Mouse (Mus musculus) kidney, postnatal 0 days (tissue): ENCODE results near the gene Usp2. TPM values are rescaled to one million over a fixed set of nuclear protein-coding genes. Genes with fewer than 3 reads are reported as not detected.

Source experiments
- ATAC-seq: fragments of 200-750 bp; cut with Nextera tagmentation; replicated peaks from 2 replicates; pipeline ENCODE4 v1.8.0; 2017; ENCODE audit warnings: low read depth, moderate number of reproducible peaks, moderate TSS enrichment, moderate library complexity; ENCODE audit not compliant: low FRiP score
- DNase-seq: peaks from one replicate; pipeline ENCODE4 v3.0.0-alpha.2; 2016; ENCODE audit warnings: low spot score
- H3K27ac ChIP-seq: fragments of 300-500 bp; sonication (generic); 2 replicates; pipeline ENCODE4 v1.5.1; 2014; ENCODE audit warnings: mild to moderate bottlenecking
- H3K27me3 ChIP-seq: fragments of 300-500 bp; sonication (generic); 2 replicates; pipeline ENCODE4 v1.6.1; 2014; ENCODE audit warnings: low read length, mixed read lengths; ENCODE audit not compliant: insufficient read depth
- H3K36me3 ChIP-seq: fragments of 300-500 bp; sonication (generic); 2 replicates; pipeline ENCODE4 v1.6.1; 2014; ENCODE audit warnings: low read length, mixed read lengths; ENCODE audit not compliant: insufficient read depth
- H3K4me1 ChIP-seq: fragments of 300-500 bp; sonication (generic); replicated peaks from 2 replicates; pipeline ENCODE4 v1.6.1; 2014; ENCODE audit warnings: antibody characterized with exemption, low read length, mixed read lengths; ENCODE audit not compliant: insufficient read depth
- H3K4me2 ChIP-seq: fragments of 300-500 bp; sonication (generic); 2 replicates; pipeline ENCODE4 v1.6.1; 2014; ENCODE audit warnings: mild to moderate bottlenecking, low read length, moderate library complexity, mixed read lengths
- H3K4me3 ChIP-seq: fragments of 300-500 bp; sonication (generic); replicated peaks from 2 replicates; pipeline ENCODE4 v1.5.1; 2014; ENCODE audit warnings: low read depth, low read length
- H3K9ac ChIP-seq: fragments of 300-500 bp; sonication (generic); 2 replicates; pipeline ENCODE4 v1.6.1; 2014; ENCODE audit warnings: low read depth, low read length
- H3K9me3 ChIP-seq: fragments of 300-500 bp; sonication (generic); replicated peaks from 2 replicates; pipeline ENCODE4 v1.6.1; 2016; ENCODE audit warnings: low read length, inconsistent platforms, mixed read lengths
- CTCF ChIP-seq: IDR thresholded peaks from 2 replicates; pipeline ENCODE4 v1.5.1; 2016; ENCODE audit warnings: antibody characterized with exemption, low read depth, mild to moderate bottlenecking, moderate library complexity
- WGBS: fragments of 180-500 bp; shearing (Covaris S2); extraction: QIAGEN DNeasy Blood & Tissue Kit; methylation state at CpG from one replicate; pipeline ENCODE4 v1.1.7; 2014; 5-methylcytosine and 5-hydroxymethylcytosine counted together
- polyA plus RNA-seq: library from polyadenylated mRNA; unstranded; fragments of >200 nt; fragmentation: Nextera tagmentation; extraction: Ambion mirVana; gene quantifications from 2 replicates; pipeline ENCODE4 v1.2.1, GENCODE M21; 2015

Gene Usp2
- polyA plus RNA-seq, 1 experiment from 2014 or later: 62.9 TPM

DNA sequence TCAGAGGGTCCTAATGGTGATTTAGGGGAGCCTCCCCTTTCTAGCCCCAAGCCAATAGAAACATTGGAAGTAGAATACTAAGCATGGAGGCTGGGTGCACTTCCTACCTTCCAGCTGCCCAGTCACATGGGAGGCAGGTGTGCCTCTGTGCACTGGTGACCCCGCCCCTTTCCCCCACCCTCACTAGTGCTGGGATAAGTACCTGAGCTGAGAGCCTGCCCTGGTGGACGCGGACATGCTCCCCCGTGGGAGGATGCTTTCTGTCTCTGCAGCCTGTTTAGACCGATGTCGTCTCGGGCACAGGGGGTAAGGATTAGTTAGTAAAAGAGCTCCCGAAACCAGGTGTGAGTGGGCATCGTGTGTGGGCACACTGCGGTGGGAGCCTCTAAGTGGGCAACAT is 20.1 kb downstream of the Usp2 start:
- Histone ChIP-seq H3K4me3 (peak overlapping the region; percentile 14; the same call in 1 of the 2 replicates), H3K27me3 (no peaks in the 10 kb centered on the region), H3K4me1 (peaks cover 26% of the 10 kb centered on the region), H3K4me2 (peak overlapping the region; percentile 79), H3K9me3 (no peaks in the 10 kb centered on the region), H3K36me3 (peaks cover 10% of the 10 kb centered on the region; the same call in 1 of the 2 replicates), H3K27ac (peak overlapping the region; percentile 47; the same call in 1 of the 2 replicates), H3K9ac (peak overlapping the region; percentile 18; the same call in 1 of the 2 replicates)
- ATAC-seq (0 out of 2 replicates have a peak, but pooled peaks have one; percentile 21), DNase-seq (no peak)
- no peak for TF ChIP-seq CTCF
- WGBS: 42% methylated on average over 10 of the region's 10 CpGs

DNA sequence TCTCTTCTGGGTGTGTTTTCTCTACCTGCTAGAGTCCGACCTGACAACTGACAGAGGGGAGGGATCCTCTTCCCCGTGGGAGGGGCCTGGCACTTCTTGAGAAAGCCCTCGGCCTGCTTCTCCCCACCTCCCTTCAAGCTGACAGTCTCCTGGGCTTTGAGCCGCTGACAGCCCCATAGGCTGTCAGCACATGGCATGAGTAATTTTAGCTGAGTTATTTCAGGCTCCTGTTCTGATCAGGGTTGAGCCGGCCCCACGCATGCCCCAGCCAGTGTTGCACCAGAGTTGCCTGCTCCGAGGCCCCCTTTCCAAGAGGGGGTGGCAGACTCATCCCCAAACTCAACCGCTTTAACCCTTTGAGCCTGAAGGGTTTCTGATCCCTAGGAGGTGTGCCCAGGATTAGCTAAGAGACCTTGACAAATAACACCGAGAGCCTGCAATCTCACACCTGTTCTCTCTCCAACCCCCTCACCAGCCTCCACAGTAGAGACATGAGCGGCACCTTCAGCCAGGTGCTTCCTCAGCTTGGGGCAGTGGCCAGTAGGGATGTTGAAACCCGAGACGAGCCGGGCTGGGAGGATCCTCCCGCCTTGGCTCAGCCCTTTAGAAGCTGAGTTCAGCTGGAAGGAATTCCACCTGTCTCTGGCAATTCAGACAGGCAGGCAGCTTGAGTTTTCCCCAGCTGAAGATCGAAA is 21.1 kb downstream of the Usp2 start:
- peak overlapping the region; percentile 79 for H3K4me2 ChIP-seq
- 15% methylated on average over 15 of the region's 15 CpGs for WGBS
- TF ChIP-seq CTCF: no peak
- 0 out of 2 replicates have a peak overlapping the region, but pooled peaks have one; percentile 5 for H3K4me3 ChIP-seq
- peak overlapping the region; percentile 40; the same call in 1 of the 2 replicates for H3K9ac ChIP-seq
- peaks cover 15% of the 10 kb centered on the region; the same call in 1 of the 2 replicates for H3K36me3 ChIP-seq
- H3K27ac ChIP-seq: peak overlapping the region; percentile 47; the same call in 1 of the 2 replicates
- H3K27me3 ChIP-seq: no peaks in the 10 kb centered on the region
- no peaks in the 10 kb centered on the region for H3K9me3 ChIP-seq
- H3K4me1 ChIP-seq: peaks cover 26% of the 10 kb centered on the region
- no peak for ATAC-seq
- DNase-seq: no peak

DNA sequence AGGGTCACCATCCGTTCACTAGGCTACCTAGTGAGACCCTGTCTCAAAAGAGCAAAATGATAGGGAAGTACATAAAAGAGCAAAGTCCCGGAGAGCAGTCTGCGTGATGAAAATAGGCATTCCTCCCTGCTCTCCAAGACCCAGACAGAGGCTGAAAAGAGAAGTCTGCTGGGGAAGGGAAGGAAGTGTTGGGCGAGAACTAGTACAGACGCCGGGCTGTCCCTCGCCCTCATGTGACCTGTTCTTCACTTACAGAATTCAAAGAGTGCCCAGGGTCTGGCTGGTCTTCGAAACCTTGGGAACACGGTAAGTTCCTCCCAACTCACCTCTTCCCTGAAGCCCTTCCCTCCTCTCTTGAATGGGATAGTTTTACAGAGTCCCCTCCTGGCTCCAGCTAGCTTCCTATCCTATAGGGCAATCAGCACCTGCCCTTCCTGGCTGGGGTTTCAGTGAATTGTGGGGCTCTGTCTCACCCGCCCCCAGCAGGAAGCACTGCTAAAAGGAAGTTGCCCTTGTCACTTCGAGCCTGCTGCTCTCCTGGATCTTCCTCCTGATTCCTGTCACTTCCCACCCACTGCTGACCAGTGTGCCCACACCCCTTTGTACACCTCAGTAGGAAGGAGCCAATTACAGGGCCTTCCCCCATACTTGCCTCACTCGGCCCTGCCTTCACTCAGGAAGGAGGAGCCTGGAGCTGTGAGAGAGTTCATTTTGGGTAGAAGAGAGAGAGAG is 22.2 kb downstream of the Usp2 start:
- H3K9ac ChIP-seq: no peak overlapping the region
- no peak overlapping the region for H3K27ac ChIP-seq
- WGBS: 56% methylated on average over 12 of the region's 12 CpGs
- H3K27me3 ChIP-seq: no peaks in the 10 kb centered on the region
- no peak overlapping the region for H3K4me2 ChIP-seq
- H3K4me3 ChIP-seq: no peak overlapping the region
- no peak for ATAC-seq
- H3K36me3 ChIP-seq: peaks cover 22% of the 10 kb centered on the region; the same call in 1 of the 2 replicates
- no peak for TF ChIP-seq CTCF
- peaks cover 17% of the 10 kb centered on the region for H3K4me1 ChIP-seq
- DNase-seq: no peak
- H3K9me3 ChIP-seq: no peaks in the 10 kb centered on the region

DNA sequence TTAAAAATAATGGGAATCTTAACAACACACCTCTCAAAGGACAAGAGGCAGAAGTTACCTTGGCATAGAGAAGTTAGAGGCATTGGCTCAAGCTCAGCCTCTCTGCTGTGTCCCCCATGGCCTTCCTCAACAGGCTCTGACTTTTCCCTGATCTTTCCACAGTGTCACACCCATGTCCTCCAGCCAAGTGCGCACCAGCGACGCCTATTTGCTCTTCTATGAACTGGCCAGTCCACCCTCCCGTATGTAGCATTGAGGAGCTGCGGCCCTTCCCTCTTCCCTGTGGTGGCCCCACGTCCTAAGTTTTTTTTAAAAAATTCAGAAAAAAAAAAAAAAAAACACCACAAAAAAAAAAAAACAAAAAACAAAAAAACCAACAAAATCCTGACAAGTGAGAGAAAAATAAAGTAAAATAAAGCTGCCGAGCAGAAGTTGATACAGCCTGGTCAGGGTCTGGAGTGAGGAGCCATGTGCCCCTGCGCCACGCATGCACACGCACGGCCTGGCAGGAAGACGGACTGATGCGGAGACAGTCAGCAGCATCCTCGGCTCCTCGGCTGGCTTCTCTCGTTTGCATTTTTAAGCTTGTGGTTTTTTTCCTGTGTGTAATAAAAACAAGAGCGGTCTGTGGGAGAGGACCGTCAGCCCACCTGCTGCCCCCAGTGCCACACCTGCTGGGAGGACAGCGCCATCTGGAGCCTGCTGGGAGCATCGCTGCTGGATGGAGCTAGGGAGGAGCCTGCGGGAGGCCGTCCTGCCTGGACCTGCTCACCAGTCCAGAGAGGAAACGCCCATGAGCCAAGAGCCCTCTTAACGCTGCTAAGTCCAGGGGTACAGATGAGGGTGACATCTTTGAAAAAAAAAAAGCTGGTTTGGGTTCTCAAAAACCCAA is 27.0 kb downstream of the Usp2 start:
- Histone ChIP-seq H3K27me3 (no peaks in the 10 kb centered on the region), H3K27ac (no peak overlapping the region), H3K4me2 (no peak overlapping the region), H3K36me3 (peaks cover 22% of the 10 kb centered on the region; the same call in 1 of the 2 replicates), H3K9me3 (no peaks in the 10 kb centered on the region), H3K4me1 (no peaks in the 10 kb centered on the region; the same call in 1 of the 2 replicates), H3K4me3 (no peak overlapping the region), H3K9ac (no peak overlapping the region)
- WGBS: 37% methylated on average over 24 of the region's 24 CpGs
- peak; percentile 91 for TF ChIP-seq CTCF
- peak; percentile 74 for ATAC-seq
- peak; percentile 85 for DNase-seq

DNA sequence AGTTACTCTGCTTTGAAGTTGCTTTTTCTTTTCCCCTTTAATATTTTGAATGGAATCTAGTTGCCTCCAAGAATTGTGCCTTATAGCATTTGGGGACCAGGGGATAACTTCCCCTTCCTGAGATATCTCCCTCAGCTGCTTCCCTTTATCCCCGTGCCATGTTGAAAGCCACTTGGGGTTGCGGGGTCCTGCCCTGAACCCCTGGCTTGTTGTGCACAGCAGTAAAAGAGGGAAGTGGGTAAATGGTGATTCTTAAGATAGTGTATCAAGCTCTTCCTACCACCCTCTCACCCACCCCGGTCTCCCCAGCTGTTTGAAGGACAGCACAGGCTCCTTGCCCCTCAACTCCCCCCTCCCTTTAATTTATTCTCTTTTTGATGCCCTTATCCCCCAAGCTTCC is 27.9 kb downstream of the Usp2 start:
- Histone ChIP-seq H3K9me3 (no peaks in the 10 kb centered on the region), H3K27ac (no peak overlapping the region), H3K27me3 (no peaks in the 10 kb centered on the region), H3K4me1 (no peaks in the 10 kb centered on the region; the same call in 1 of the 2 replicates), H3K36me3 (peaks cover 22% of the 10 kb centered on the region; the same call in 1 of the 2 replicates), H3K9ac (no peak overlapping the region), H3K4me2 (no peak overlapping the region), H3K4me3 (no peak overlapping the region)
- no peak for TF ChIP-seq CTCF
- ATAC-seq: no peak
- DNase-seq: no peak
- 82% methylated on average over 3 of the region's 3 CpGs for WGBS
